Mouse (Mus musculus) monocyte, adult 5-6 weeks (primary cell): Measurements from ENCODE around the gene Ccdc92b. TPM values are rescaled to one million over a fixed set of nuclear protein-coding genes. Genes with fewer than 3 reads are reported as not detected.

Experiments
- ATAC-seq: fragments of 153-309, 156-312 bp; replicated peaks from 2 replicates; pipeline ENCODE4 v1.8.0; 2017; ENCODE audit warnings: mild to moderate bottlenecking; ENCODE audit not compliant: low TSS enrichment, insufficient number of reproducible peaks, severe bottlenecking, poor library complexity, low FRiP score
- total RNA-seq: library from RNA; stranded (forward); fragments of 200-1000, 200-491, 200-594 nt; gene quantifications from 3 replicates; pipeline ENCODE4 v1.2.3, GENCODE M21; 2017

Ccdc92b gene
- total RNA-seq, 1 experiment from 2014 or later = not detected

GRCm38 (mm10) chr11:74671013-74671412 lies 51.6 kb downstream of the Ccdc92b start:
- no peak for ATAC-seq

- ATAC-seq = no peak
These were observed 52.4 kb downstream of the Ccdc92b start for GRCm38 (mm10) chr11:74671839-74672238.

GRCm38 (mm10) chr11:74672901-74673513 lies 53.6 kb downstream of the Ccdc92b start:
- no peak for ATAC-seq

- ATAC-seq = no peak
These were observed 54.2 kb downstream of the Ccdc92b start for GRCm38 (mm10) chr11:74673561-74673960.

GRCm38 (mm10) chr11:74674713-74675112 lies 55.3 kb downstream of the Ccdc92b start:
- no peak for ATAC-seq

- no peak for ATAC-seq
These were observed 55.8 kb downstream of the Ccdc92b start for GRCm38 (mm10) chr11:74675156-74675555.

Other genes starting within 250 kb of the Ccdc92b start
- 186 to 201 TPM (median 194 TPM) in 3 replicates for gene Rap1gap2, start 8.7 kb upstream of the Ccdc92b start, total RNA-seq
- 13.9 to 24.2 TPM (median 16.7 TPM) in 3 replicates for gene Cluh, start 29.9 kb downstream of the Ccdc92b start, total RNA-seq
- 110 to 123 TPM (median 118 TPM) in 3 replicates for gene Pafah1b1, start 105.1 kb downstream of the Ccdc92b start, total RNA-seq
- 26.1 to 29.5 TPM (median 28.1 TPM) in 3 replicates for gene Mettl16, start 151.2 kb downstream of the Ccdc92b start, total RNA-seq
- 8.0 to 14.0 TPM (median 9.5 TPM) in 3 replicates for gene Mnt, start 211.3 kb downstream of the Ccdc92b start, total RNA-seq